Mouse (Mus musculus): ENCODE data around the gene B230104I21Rik.
A peak's percentile ranks its signal among the peaks of the same experiment; 100 is the strongest.

B230104I21Rik gene

DNA sequence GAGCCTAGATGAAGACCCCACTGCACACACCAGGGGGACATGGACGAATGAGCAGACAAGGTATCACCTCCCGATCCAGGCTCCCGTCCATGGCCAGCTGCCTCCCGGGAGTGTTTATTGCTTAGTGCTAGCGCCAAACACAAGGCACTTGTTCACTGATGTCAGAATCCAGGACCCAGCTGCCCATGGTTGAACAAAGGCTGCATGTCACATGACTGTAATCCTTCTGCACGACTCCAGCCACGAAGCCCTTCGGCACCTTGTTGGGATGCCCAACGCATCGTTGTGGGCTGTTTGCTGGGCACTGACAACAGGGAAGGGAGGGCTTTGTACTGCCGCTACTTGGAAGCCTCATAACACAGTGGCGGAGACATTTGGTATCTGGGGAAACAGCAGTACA lies at the start of gene B230104I21Rik:
Gene B230104I21Rik (plus strand): TSS at position 367 of the 400 bp plus-strand sequence.
- DNase-seq = peak; percentile 33

DNA sequence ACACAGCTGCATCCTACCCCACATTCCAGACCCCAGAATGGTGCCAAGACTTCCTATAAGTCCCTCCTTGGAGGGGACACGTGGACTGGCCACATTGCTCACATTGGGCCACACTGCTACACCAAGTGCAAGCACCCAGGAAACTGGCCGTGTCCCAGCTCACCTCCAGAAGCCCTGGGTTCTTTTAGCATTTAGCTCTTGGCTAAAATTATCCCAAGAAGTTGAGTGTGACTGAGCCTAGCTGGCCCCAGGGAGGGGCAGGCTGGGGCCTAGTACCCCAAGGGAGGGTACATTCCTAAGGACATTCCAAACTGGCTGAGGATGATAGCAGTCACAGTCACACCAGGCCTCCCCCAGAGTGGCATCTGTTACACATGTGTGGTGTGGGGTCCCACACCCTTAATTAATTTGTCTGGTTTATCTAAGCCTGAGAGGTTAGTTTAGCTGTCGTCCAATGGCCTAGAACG lies 42.2 kb upstream of the B230104I21Rik start:
- no peak for DNase-seq

DNA sequence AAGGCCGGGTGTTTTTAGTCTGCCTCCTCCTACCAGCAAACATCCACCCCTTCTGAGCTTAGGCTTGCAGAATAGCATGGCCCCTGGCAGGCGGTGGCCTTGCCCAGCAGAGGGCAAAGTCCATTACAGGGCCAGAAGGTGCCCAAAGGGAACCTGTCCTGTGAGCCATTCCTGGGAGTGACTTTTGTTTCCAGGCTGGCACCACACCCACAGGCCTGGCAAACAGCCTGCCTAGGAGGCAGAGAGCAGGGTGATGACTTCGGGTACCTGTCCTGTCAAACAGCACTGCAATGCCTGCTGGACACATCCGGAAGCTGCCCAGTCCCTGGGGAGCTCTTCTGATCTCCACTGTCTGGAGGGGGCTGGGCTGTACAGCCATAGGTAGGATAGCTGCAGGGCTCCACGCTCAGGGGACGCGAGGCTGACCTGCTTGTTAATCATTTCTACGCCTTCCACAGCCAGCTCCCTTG lies 41.6 kb upstream of the B230104I21Rik start:
- no peak for DNase-seq

DNA sequence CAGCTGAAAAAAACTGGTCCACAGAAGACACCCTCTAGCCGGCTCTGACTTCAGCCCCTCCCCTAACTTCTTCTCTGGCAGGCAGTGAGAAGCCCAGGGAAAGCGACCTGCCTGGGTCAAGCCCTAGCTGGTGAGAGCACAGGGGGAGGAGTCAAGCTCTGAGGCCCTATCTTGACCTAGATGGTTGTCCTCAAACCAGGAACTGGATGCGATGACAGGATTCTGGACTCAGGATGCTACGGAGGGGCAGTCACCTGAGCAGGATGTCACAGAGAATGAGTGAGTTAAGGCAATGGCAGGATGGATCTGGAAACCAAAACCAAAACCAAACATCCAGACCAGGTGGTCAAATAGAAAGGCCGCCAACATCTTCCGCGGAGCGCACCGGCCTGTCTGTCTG lies 38.2 kb upstream of the B230104I21Rik start:
- DNase-seq = no peak

DNA sequence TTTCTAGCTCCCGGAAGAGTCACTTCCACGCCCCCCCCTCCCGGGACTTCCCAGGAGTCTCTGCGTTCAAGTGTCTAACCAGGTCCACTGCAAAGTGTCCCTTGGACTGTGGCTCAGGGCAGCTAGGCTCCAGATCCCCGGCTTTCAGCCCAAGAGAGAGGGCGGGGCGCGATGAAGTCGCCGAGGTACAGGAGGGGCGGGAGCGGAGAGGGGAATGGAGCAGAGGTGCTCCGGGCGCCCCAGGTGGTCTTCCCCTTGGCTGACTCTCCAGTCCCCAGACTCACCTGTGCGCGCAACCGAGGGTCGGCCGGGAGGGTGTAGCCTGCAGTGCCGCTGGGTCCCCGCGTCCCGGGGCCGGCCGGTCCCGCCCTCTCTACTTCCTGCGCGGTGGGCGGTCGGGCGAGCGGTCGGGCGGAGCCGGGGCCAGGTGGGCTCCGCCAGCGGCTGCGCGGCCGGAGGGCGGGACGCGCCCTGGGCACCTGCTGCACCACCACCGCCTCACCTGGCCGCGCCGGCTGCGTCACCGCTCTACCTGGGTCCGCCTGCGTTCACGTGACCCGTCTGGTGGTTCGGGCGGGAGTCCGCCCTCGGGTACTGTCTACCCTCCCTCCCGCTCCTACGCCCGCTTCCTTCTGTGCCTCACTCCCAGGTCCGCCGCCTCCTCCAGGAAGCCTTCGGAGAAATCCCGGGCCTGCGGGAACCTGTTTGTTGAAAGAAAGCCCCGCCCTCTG lies 36.2 kb upstream of the B230104I21Rik start:
- no peak for DNase-seq

DNA sequence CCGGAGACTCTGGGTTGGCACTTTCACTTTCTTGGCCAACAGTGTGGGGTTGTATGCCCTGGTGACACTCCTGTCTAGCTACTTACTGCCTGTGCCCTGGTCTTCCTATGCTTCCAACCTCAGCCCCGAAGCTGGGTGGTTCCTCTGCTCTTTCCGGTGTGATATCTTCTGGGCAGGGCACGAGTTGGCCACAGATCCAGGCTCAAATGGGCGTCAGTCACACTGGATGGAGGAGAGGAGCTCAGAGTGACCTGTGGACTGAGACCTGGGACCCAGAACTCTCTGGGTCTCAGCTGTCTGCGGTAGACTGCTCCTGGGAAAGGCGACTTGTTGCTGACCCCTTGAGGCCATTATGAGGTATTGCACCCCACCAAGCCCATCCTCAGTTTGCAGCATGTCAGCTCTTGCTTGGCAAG lies 34.5 kb upstream of the B230104I21Rik start, which contains the start of gene Arhgef16:
Gene Arhgef16 (minus strand): TSS at position 211 of the 416 bp plus-strand sequence.
- DNase-seq = peak; percentile 27

DNA sequence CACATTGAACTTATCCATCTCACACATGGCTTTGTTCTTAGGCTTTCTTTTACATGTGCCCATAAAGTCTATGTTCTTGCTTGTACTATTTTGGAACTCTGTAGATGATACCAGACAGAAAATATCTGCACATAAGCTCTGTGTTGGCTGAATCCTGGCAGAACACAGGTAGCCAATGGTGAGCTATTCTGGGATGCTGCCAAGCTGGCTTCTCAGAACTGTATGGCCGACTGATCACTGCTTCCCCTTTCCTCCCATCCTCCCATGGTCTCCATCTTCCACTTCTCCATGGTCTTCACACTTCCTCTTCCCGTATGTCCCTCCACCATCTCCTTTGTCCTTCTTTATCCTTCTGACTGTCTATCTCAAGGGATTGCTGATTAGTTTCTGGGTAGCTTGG lies 26.8 kb upstream of the B230104I21Rik start:
- DNase-seq = no peak

DNA sequence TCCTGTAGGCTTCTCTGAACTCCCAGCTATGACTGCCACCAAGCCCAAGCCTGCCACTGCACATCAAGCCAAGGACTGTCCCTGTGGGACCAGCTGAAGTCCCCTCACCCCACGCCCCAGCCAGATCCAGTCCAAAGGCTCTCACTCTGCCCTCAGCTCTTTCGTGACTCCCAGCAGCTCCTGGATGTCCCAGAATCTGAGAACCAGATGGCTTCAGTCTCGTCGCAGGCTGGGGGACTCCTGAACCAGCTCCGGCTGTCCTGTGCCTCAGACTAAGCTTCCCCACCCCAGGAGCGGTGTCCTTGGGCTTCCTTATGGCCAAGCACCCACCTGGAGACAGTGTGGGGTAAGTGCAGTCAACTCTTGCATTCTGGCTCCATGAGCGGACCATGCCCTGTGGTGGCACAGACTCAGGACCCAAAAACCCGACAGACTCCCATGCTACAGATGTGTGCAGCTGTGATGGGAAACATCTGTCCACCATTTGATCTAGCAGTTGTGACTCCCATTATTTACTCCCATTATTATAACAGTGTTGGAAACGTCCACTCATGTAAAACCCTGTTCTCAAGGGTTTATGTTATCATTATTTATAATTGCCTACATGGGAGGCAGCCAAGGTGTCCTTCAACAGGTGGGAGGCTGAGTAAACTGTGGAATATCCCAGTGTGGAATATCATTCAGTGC lies 25.2 kb upstream of the B230104I21Rik start:
- no peak for DNase-seq

DNA sequence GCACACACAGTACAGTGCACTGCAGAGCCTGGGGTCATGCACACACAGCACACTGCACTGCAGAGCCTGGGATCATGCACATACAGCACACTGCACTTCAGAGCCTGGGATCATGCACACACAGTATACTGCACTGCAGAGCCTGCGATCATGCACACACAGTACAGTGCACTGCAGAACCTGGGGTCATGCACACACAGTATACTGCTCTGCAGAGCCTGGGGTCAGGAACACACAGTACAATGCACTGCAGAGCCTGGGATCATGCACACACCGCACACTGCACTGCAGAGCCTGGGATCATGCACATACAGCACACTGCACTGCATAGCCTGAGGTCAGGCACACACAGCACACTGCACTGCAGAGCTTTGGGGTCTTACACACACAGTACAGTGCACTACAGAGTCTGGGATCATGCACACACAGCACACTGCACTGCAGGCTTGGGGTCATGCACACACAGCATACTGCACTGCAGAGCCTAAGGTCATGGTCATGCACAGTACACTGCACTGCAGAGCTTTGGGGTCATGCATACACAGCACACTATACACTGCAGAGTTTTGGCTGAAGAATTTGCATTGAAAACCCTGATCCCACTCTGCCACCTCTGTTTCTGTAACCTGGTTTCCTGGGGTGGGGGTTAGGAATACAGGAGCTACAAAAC lies 23.6 kb upstream of the B230104I21Rik start:
- DNase-seq = no peak

DNA sequence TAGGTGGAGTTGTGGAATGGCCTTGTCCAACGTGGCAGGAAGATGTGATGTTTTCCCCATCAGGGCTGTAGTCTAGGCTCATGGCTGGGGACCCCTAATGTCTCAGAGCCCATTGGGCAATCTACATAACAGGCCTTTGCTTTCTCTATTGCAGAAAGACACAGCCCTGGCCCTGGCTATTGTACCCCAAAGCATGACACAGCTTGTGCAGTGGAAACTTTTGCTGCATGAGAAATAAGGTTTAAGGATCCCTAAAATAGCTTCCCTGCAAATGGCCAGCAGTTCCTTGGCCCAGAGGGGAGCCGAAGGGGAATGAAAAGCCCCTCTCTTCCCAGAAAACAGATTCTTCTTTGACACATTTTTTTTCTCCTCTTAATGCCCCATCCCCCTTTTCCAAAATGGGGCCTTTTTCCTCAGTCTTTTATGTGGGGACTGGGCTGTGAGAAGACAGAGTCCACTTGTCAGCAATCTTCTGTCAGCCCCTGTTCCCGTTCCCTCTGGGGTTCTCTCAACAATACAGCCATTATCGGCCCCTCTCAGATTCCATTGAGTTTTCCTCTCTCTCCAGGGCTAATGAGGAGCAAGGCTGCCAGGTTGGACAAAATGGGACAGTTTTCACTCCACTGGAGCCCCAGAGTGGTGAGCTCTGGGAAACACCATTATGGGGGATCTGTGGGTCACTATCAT lies 22.8 kb upstream of the B230104I21Rik start:
- DNase-seq = no peak

DNA sequence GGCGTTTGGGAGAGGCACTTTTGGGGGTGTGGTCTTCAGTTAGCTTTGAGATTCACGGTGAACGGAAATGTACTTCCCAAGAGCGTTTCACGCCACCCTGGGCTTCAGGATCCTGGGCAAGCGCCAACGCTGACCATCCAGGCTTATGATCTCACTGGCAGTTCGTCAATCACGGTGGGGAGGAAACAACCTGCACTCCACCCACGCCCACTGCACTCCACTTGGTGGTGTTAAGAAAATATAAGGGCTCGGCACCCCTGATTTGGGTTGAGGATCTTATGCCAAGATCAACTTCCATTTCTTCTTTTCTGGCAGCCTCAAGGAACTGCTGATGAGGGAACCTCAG lies 22.3 kb upstream of the B230104I21Rik start:
- no peak for DNase-seq

DNA sequence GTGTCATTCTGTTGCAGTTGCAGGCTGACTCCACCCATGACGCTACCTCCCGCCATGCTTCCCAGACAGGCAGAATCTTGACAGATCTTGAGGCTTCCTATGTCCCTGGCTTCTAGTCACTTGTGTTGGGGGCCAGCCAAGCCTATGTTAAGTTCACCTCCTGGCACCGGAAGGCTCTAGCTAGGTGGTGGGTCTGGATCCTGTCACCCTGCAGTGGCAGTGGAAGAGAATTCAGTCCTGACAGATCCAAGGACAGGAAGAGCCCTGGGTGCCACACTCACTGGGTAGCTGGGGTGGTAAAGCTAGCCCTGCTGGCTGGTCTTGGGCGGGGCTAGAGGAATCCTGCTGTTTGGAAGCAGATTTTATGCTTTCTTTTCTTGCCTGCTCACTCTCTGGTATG lies 10.5 kb upstream of the B230104I21Rik start:
- DNase-seq = no peak

DNA sequence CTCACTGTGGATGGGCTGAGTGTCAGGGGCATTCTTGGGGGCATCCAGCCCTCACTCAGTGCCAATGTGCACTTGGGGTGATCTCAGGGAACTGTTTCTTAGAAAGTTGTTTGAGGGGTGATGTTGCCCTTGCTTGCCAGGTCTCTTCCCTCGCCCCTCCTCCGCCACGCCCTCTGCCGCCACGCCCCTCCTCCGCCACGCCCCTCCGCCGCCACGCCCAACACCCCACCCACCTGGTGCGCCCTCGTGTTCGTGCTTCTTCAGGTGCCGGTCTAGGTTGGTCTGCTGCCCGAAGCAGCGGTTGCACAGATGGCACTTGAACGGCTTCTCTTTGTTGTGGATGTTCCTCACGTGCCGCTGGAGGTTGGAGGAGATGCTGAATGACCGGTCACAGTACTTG lies 7.5 kb upstream of the B230104I21Rik start:
- DNase-seq = no peak

DNA sequence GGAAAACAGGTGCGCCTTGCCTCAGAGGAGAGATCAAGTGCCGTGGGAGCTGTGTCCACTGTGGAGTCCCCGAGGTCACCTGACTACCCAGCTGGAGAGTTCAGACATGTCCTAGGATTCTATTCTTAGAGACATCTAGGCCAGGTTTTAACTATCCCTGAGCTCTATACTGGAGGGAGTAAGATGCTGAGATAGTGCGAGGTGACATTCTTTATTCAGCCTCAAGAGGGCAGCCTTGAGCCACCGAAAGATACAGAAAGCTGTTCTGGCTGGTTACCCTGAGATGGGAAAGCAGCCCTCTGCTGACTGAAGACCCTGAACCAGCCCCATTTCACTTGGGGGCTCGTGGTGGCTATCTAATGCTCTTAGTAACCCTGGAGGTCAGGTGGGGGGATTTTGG lies 7.1 kb upstream of the B230104I21Rik start:
- DNase-seq = peak; percentile 74

DNA sequence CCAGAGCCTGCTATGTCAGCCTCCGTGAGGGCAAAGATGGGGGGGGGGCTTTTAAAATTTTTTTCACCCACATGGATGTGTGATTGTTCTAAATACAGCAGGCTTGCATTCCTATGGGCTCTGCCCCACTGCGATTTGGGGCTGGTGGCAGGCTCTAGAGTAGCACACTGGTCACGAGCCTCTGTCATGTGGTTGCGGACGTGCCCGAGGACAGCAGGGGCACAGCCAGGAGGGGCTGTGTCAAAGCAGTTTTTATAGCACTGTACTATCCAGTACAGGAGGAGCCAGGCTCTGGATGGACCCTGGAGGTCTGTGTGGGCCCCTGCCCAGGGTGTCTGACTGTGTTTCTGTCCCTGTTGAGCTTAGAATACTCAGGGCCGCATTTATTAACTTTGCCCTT lies 5.9 kb upstream of the B230104I21Rik start:
- no peak for DNase-seq

DNA sequence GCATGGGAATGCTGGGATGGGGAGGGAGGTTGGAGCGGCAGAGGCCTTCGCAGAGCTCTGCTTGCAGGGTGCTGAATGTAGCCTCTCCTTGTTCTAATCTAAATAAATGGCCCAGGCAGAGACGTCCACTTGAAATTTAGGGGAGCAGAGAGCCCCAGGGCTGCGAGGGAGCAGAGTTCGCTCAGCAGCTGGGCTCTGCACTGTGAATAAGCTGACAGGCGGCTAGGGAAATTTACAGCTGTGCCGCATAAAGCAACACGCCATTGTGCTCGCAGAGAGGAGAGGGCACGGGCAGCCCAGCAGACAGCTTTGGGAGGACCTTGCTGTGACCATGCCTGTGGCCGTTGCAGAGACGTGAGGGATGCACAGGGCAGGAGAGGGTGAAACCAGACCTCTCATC lies 4.7 kb upstream of the B230104I21Rik start:
- no peak for DNase-seq

DNA sequence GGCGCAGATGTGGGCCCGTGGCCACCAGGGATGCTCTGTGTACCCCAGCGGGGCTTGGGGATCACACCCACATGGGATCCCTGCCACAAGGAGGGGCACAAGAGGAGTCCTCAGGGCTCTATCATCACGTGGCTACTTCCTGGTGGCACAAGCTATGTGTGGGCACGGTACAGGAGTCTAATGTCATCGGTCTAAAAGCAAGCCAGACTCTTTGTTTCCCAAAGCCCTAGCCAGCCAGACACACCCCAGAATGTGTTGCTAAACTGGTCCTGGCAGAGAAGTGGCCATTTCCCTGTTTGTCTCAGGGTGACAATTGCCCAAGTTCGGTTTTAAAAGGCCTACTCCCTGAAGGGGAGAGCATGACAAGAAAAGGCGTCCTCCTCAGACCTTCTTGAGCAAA lies 2.6 kb upstream of the B230104I21Rik start:
- no peak for DNase-seq

DNA sequence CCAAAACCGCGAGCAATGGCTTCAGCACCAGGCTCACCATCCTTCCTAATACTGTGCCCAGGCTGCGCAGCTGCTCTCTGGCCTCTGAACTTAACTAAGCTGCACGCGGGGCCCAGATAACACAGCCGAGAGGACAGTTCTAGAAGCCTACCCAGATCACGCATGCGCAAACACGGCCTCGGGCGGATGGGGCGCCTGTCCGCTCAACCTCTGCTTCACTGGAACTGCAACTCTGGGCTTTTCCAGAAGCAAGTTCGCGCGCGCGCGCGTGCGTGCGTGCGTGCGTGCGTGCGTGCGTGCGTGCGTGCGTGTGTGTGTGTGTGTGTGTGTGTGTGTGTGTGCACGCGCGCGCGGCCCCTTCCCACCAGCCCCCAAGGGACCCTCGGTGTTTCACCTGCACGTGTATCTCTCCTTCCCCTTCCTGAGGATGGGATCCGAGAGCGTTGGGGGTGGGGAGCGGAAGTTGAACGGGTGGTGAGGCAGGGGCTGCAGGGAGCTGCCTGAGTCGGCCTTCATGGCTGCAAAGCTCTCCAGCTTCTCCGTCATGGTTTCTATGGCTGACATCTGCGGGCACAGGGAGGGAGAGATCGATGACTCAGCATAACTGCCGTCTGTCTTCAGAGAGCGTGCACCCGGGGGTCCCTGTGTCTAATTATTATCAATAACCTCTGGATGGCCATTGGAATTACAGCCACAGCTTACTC lies 1.1 kb upstream of the B230104I21Rik start:
- DNase-seq = no peak

DNA sequence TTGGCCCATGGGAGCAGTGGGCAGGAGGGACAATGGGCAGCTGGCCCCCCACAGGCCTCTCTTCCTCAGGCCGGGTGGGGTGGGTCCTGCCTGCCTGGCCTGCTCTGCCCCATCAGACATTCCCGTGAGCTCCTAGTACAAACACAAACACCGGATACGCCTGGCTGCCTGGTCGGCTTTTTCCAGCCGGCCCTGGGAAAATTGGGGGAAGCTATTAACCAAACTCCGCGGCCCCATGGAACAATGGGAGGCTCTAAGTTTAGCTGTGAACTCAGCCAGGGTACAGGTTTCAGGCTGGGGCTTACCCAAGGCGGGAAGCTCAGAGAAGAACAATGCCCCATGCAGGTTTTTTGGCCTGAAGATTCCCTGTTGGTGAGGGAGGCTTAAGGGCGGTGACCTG lies 723 bp downstream of the B230104I21Rik start:
- DNase-seq = no peak

DNA sequence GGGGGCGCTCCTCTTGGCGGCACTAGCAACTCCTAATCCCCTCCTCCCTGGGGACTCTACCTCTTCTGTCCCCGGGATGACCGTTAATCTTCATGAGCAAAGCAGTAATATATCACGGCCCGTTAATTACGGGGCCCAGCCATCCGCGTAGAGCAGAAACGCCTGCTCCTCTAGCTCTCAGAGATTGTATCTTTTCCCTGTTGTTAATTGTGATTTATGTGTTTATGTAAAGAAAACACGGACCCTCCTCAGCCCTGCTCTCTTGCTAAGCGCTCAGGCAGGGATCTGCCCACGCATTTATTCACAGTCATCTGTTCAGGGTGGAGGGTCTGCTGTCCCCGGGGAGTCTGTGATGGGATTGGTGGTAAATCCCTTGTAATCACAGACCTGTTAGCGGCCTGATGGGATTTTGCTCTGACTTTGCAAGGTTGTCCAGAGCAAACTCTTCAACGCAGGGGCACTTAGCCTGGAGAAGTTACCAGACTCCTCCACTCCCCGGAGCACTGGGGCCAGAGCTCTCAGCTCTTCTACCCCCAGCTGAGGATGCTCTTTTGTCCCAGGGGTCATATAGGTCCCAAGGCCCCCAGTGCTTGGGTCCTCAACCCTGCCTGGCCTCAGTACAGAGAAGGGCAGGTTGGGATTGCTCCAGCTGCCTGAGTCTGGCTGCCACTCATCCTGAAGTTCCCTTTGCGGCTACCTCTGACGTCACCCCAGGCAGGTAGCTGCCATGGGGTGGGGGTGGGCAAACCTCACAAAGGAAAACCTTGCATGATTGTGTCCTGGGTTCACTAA lies 11.0 kb downstream of the B230104I21Rik start:
- no peak for DNase-seq

DNA sequence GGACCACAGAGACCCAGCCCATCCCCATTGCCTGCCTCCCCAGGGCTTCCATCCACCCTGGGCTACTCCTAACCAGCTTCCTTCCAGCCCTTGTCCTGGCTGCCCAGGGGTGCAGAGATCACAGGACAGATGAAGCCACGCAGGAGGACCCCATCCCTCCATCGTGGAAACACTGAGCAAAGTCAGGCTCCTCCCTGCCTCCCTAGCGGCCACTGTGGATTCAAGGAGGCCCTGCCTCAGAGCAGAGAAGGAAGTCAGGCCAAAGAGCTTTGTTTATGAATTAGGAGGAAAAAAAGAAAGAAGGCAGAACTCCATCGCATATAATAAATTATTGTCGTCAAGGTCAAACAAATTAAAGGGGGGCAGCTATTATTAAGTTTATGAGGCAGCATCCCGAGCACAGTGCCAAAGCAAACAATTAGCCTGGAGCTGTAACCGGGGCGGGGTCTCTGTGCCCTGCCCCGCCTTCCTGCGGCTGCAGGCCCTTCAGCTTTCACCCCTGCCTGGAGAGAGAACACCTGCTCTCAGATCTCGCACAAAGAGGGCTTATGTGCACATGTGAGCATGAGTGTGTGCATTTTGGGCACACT lies 12.4 kb downstream of the B230104I21Rik start:
- no peak for DNase-seq

Data from right cerebral cortex, postnatal 25 days (tissue).